Mouse (Mus musculus) intestine, embryonic 15.5 days (tissue): ENCODE measurements at regions not wholly inside any gene's neighbourhood (a gene's known extent, or its start where the extent isn't known, plus 50 kb on each side); places are given as distances from the start of the nearest gene placed in this dataset.

ENCODE experiments used
- ATAC-seq: fragments of 200-750 bp; cut with Nextera tagmentation; 2 replicates; pipeline ENCODE4 v1.8.0; 2017; ENCODE audit warnings: moderate TSS enrichment, moderate library complexity
- H3K27ac ChIP-seq: fragments of 300-500 bp; sonication (generic); 2 replicates; pipeline ENCODE4 v1.5.1; 2015; ENCODE audit warnings: mild to moderate bottlenecking, inconsistent platforms
- H3K27me3 ChIP-seq: fragments of 300-500 bp; sonication (generic); replicated peaks from 2 replicates; pipeline ENCODE4 v1.6.1; 2015; ENCODE audit warnings: inconsistent platforms
- H3K36me3 ChIP-seq: fragments of 300-500 bp; sonication (generic); 2 replicates; pipeline ENCODE4 v1.6.1; 2015; ENCODE audit warnings: inconsistent platforms
- H3K4me1 ChIP-seq: fragments of 300-500 bp; sonication (generic); replicated peaks from 2 replicates; pipeline ENCODE4 v1.6.1; 2015; ENCODE audit warnings: inconsistent platforms
- H3K4me2 ChIP-seq: fragments of 300-500 bp; sonication (generic); replicated peaks from 2 replicates; pipeline ENCODE4 v1.6.1; 2015; ENCODE audit warnings: mild to moderate bottlenecking, inconsistent platforms
- H3K4me3 ChIP-seq: fragments of 300-500 bp; sonication (generic); replicated peaks from 2 replicates; pipeline ENCODE4 v1.5.1; 2015; ENCODE audit warnings: inconsistent platforms
- H3K9ac ChIP-seq: fragments of 300-500 bp; sonication (generic); 2 replicates; pipeline ENCODE4 v1.6.1; 2015; ENCODE audit warnings: inconsistent platforms
- H3K9me3 ChIP-seq: fragments of 300-500 bp; sonication (generic); 2 replicates; pipeline ENCODE4 v1.6.1; 2016; ENCODE audit warnings: inconsistent platforms
- WGBS: fragments of 180-500 bp; shearing (Covaris S2); methylation state at CpG from one replicate; pipeline ENCODE4 v1.1.7; 2015; 5-methylcytosine and 5-hydroxymethylcytosine counted together

DNA sequence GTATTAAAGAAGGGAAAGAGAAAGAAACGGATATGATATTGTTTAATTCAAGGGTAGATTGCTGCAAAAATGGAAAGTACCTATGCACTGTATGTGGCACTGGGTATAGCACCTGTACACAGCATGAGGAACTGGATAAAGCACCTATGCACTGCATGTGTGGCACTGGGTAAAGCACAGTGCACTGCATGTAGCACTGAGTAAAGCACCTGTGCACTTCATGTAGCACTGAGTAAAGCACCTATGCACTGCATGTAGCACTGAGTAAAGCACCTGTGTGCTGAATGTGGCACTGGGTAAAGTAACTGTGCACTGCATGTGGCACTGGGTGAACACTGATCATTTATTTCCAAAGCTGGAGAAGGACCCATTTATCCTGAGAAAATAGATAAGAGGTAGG lies 280.2 kb upstream of the Fam49a start:
- H3K36me3 ChIP-seq, result no peaks in the 10 kb centered on the region
- 82% methylated on average over 1 of the region's 1 CpGs for WGBS
- H3K9ac ChIP-seq, result no peak overlapping the region
- no peak overlapping the region for H3K4me3 ChIP-seq
- H3K27me3 ChIP-seq, result no peaks in the 10 kb centered on the region
- H3K4me1 ChIP-seq, result no peaks in the 10 kb centered on the region
- H3K4me2 ChIP-seq, result no peak overlapping the region
- H3K9me3 ChIP-seq, result no peaks in the 10 kb centered on the region
- no peak overlapping the region for H3K27ac ChIP-seq
- ATAC-seq, result no peak

DNA sequence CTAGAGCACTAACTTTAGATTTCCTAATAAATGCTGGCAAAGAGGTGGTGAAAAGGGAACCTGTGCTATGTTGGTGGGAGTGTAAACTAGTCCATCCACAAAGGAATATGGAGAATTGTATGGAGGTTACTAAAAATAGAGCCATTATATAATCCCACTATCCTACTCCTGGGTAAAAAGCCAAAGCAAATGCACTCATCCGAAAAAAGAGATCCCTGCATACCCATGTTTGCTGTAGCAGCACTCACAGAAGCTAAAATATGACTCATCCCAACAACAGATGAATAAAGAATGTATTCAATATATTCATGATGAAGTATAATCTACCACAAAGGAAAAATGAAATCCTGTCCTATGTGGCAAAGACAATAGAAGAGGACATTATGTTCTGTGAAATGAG lies 268.4 kb upstream of the Fam49a start:
- ATAC-seq, result no peak
- H3K4me1 ChIP-seq, result no peaks in the 10 kb centered on the region
- WGBS, result 76% methylated on average over 1 of the region's 1 CpGs

DNA sequence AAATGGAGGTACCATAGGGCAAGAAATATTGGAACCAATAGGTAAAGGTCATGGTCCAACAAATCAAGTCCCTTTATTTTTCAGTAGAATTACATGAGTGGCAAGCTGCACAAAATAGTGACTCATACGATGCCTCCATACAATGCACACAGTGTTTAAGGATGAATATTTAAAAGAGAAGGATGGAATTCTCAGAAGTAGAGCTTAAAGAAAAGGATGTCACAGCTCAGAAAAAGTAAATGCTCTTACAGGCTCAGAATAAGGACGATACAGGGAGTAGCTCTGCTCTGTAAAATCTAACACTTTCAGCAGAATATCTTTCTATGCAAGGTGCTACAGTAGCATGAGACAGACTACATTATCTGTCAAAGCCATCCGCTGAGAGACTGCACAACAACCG lies 262.7 kb upstream of the Fam49a start:
- no peak overlapping the region for H3K27ac ChIP-seq
- no peaks in the 10 kb centered on the region for H3K36me3 ChIP-seq
- no peak for ATAC-seq
- H3K4me3 ChIP-seq, result no peak overlapping the region
- no peaks in the 10 kb centered on the region for H3K4me1 ChIP-seq
- H3K9ac ChIP-seq, result no peak overlapping the region
- WGBS, result 84% methylated on average over 4 of the region's 4 CpGs
- no peaks in the 10 kb centered on the region for H3K27me3 ChIP-seq
- H3K9me3 ChIP-seq, result no peaks in the 10 kb centered on the region
- H3K4me2 ChIP-seq, result no peak overlapping the region

More for the DNA sequence above, 268.4 kb upstream of the Fam49a start:
- Histone ChIP-seq H3K4me2 (no peak overlapping the region), H3K36me3 (no peaks in the 10 kb centered on the region), H3K9me3 (no peaks in the 10 kb centered on the region), H3K27ac (no peak overlapping the region), H3K4me3 (no peak overlapping the region), H3K9ac (no peak overlapping the region), H3K27me3 (no peaks in the 10 kb centered on the region)

DNA sequence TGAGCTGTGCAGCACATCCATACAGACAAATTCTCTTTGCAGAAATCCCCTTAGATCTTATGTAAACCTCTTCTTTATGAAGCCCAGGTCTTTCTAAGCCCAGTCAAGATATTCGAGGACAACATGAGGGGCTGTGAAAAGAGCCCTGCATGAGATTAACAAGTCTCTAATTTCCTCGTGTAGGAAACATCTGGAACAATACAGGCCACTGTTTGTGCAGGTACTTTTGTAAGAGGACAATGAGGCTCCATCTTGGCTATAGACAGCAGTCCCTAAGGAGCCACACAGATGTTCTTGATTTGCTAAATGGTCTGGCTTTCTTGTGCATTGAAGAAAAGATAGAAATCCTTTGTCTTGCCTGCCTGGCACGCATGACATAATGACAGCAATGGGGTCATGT lies 259.5 kb upstream of the Fam49a start:
- WGBS, result 54% methylated on average over 3 of the region's 3 CpGs
- no peak for ATAC-seq
- no peak overlapping the region for H3K4me2 ChIP-seq
- H3K9me3 ChIP-seq, result no peaks in the 10 kb centered on the region
- no peak overlapping the region for H3K4me3 ChIP-seq
- H3K9ac ChIP-seq, result no peak overlapping the region
- no peaks in the 10 kb centered on the region for H3K4me1 ChIP-seq
- H3K27me3 ChIP-seq, result no peaks in the 10 kb centered on the region
- H3K36me3 ChIP-seq, result no peaks in the 10 kb centered on the region
- H3K27ac ChIP-seq, result no peak overlapping the region

DNA sequence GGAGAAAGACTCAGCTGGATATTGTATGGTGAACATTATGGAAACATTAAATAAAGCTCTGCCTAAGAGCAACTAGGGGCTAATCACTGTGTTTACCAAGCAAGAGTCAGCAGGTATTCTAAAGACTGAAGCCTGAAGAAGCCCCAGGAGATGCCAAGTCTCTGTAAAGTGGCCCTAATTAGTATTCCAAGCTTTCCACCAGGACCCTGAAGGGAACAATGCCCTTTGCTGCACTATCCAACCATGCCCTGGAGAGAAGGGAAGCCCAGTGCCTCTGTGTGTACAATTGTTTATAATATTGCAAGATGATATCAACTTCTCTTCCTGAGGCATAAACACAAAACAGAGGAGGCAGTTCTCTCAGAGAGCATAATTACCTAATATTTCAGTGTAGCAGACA lies 251.3 kb upstream of the Fam49a start:
- H3K27me3 ChIP-seq, result no peaks in the 10 kb centered on the region
- no peaks in the 10 kb centered on the region for H3K9me3 ChIP-seq
- H3K27ac ChIP-seq, result no peak overlapping the region
- no peak overlapping the region for H3K4me2 ChIP-seq
- no peak overlapping the region for H3K9ac ChIP-seq
- no peaks in the 10 kb centered on the region for H3K4me1 ChIP-seq
- no peaks in the 10 kb centered on the region for H3K36me3 ChIP-seq
- H3K4me3 ChIP-seq, result no peak overlapping the region
- no peak for ATAC-seq

DNA sequence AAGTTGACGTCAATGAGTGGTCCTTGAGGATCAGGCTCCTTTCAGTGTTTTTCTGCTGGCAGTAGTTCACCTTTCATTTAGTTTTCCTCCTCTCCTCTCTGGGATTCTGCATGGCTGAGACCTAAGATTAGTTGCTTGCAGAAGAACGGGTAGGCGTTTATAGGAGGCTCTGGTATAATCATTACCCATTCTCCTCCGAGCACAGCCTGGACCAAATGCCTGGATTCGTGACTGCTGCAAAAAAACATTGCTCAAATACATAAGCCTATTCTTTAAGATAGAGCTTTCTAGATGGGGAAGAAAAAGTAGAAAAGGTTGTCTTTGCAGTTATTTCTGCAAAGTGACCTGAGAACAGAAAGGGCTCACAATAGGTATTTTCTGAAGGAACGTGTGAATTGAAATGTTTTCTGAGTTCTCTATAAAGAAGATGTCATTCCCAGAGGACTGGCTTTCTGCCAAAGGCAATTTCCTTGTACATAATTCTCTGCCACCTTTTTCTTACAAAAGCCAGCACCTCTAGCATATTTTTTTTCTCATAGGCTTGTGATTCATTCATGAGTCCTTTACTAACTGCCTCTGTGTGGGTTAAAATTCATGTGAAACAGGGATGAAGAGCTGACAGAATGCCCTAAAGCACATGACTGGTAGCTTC lies 238.0 kb upstream of the Fam49a start:
- Histone ChIP-seq H3K4me1 (no peaks in the 10 kb centered on the region), H3K4me3 (no peak overlapping the region), H3K27me3 (no peaks in the 10 kb centered on the region), H3K4me2 (no peak overlapping the region), H3K27ac (no peak overlapping the region), H3K9me3 (no peaks in the 10 kb centered on the region), H3K36me3 (no peaks in the 10 kb centered on the region), H3K9ac (no peak overlapping the region)
- no peak for ATAC-seq
- 74% methylated on average over 6 of the region's 6 CpGs for WGBS

DNA sequence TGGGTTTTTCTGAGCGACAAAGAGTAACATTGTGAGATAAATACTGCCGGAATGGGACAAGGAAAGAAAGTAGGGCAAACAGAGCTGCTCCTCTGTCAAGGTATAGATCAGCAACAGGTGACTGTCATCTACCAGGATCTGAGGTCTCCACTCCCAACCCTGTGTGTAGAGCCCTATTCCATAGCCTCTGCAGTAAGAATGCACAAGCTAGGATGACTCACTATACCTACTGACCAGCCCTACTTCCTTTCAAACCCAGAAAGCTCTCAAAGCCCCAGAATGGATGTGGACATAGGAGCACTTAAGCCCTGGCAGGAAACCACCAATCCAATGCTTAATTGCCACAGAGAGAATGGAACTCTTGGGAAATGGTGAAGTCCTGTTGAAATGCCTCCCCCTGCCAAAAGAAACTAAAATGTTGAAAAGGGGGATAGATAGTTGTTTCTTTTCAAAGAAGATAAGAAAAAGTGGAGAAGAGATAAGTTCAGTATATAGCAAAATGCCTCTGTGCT lies 231.8 kb upstream of the Fam49a start:
- H3K27me3 ChIP-seq, result no peaks in the 10 kb centered on the region
- WGBS, result 69% methylated on average over 2 of the region's 2 CpGs
- no peak overlapping the region for H3K27ac ChIP-seq
- no peaks in the 10 kb centered on the region for H3K36me3 ChIP-seq
- H3K4me2 ChIP-seq, result no peak overlapping the region
- ATAC-seq, result no peak
- no peak overlapping the region for H3K4me3 ChIP-seq
- no peaks in the 10 kb centered on the region for H3K9me3 ChIP-seq
- no peak overlapping the region for H3K9ac ChIP-seq
- no peaks in the 10 kb centered on the region for H3K4me1 ChIP-seq

DNA sequence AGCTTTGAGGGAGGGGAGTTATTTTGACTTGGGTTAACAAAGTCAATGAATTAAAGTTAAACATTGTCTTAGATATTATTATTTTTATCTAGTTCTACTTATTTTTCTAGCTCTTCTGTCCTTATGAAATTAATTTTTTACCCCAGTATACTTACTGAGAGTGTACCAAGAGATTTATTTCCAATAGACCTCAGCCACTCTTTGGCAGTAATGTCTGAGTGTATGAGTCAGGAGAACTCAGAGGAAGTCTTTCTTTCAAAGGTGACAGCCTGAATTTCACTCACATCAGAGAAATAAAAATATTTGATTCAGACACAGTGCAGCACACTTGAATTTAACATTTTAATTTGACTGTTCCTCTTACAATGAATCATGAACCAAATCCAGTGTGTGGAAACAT lies 227.4 kb upstream of the Fam49a start:
- ATAC-seq, result no peak
- no peaks in the 10 kb centered on the region for H3K27me3 ChIP-seq
- no peak overlapping the region for H3K4me3 ChIP-seq
- H3K9me3 ChIP-seq, result no peaks in the 10 kb centered on the region
- H3K36me3 ChIP-seq, result no peaks in the 10 kb centered on the region
- no peak overlapping the region for H3K9ac ChIP-seq
- H3K27ac ChIP-seq, result no peak overlapping the region
- H3K4me2 ChIP-seq, result no peak overlapping the region
- H3K4me1 ChIP-seq, result no peaks in the 10 kb centered on the region

DNA sequence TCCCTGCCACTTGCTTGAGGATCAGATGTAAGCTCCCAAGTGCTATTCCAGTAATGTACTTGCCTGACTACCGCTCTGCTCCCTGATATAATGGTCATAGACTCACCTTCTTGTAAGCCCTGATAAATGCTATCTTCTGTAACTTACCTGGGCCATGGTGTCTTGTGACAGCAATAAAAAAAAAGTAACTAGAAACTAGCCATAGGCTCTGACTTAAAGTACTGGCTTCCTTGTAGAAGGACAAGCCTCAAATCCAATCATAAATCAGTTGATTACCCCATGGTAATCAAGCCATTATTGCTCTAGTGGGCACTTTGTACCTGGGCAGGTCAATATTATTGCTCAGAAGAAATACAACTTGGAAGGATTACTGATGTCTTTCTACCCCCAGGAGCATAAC lies 222.7 kb upstream of the Fam49a start:
- H3K4me1 ChIP-seq, result no peaks in the 10 kb centered on the region
- H3K36me3 ChIP-seq, result no peaks in the 10 kb centered on the region
- ATAC-seq, result peak; percentile 90
- no peak overlapping the region for H3K4me3 ChIP-seq
- H3K4me2 ChIP-seq, result no peak overlapping the region
- no peaks in the 10 kb centered on the region for H3K9me3 ChIP-seq
- H3K9ac ChIP-seq, result no peak overlapping the region
- no peaks in the 10 kb centered on the region for H3K27me3 ChIP-seq
- H3K27ac ChIP-seq, result 0 out of 2 replicates have a peak overlapping the region, but pooled peaks have one; percentile 17
- 71% methylated on average over 1 of the region's 1 CpGs for WGBS

DNA sequence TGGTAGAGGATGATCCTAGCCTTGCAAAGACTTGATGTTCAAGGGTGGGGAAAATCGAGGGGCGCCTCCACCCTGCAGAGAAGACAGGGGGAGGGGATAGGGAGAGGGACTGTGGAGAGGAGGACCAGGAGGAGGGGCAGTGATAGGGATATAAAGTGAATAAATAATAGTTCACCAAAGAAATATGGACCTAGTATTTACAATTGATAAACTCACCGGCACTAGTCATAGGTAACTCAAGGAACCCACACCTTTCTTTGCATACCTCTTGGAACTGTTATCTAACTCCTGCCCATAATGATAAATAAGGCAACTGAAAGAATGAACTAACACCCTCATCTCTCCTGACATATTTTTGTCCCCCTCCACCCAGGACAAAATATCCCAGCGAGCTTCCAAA lies 199.7 kb upstream of the Fam49a start:
- no peak overlapping the region for H3K9ac ChIP-seq
- no peak overlapping the region for H3K4me3 ChIP-seq
- no peaks in the 10 kb centered on the region for H3K36me3 ChIP-seq
- H3K9me3 ChIP-seq, result no peaks in the 10 kb centered on the region
- ATAC-seq, result no peak
- no peaks in the 10 kb centered on the region for H3K4me1 ChIP-seq
- no peak overlapping the region for H3K4me2 ChIP-seq
- WGBS, result 80% methylated on average over 4 of the region's 4 CpGs
- H3K27ac ChIP-seq, result no peak overlapping the region
- no peaks in the 10 kb centered on the region for H3K27me3 ChIP-seq

DNA sequence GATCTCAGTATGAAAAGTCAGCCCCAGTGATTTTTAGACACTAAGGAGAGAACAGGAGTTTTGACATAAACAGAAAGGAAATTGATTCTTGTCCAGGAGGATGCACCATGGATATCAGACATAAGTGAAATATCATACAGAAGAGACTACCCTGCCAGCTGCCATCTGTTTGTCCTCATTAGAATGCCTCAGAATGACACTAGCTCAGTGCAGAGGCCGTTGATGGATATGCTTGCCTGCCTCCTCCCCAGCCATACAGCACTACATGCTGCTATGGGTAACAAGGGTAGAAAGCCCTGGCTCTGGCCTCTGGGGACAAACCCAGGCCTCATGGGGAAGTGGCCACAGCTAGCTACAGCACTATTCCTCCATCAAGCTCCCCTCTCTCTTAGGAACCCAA lies 198.0 kb upstream of the Fam49a start:
- Histone ChIP-seq H3K4me1 (no peaks in the 10 kb centered on the region), H3K4me2 (no peak overlapping the region), H3K4me3 (no peak overlapping the region), H3K27ac (no peak overlapping the region), H3K36me3 (no peaks in the 10 kb centered on the region), H3K27me3 (no peaks in the 10 kb centered on the region), H3K9me3 (no peaks in the 10 kb centered on the region), H3K9ac (no peak overlapping the region)
- 74% methylated on average over 1 of the region's 1 CpGs for WGBS
- no peak for ATAC-seq

DNA sequence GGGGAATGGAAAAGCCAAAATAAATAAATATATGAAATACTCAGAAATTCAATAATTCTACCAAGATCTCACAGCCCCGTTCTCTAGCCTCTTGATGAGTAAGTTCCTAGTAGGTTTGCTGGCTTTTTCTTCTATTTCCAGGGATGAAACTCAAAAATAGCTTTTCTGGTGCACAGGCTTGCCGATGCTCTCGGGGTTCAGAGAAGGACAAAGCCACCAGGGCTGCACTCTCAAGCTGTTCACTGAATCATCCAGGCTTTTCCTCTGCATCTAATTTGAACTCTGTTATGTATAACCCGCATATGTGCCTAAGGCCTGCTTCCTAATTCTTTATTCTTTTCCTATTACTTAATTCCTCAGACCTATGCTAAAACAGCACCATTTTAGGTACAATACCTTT lies 197.5 kb upstream of the Fam49a start:
- H3K9ac ChIP-seq, result no peak overlapping the region
- WGBS, result 90% methylated on average over 4 of the region's 4 CpGs
- H3K36me3 ChIP-seq, result no peaks in the 10 kb centered on the region
- H3K4me3 ChIP-seq, result no peak overlapping the region
- H3K27me3 ChIP-seq, result no peaks in the 10 kb centered on the region
- H3K9me3 ChIP-seq, result no peaks in the 10 kb centered on the region
- H3K4me2 ChIP-seq, result no peak overlapping the region
- ATAC-seq, result no peak
- no peaks in the 10 kb centered on the region for H3K4me1 ChIP-seq
- H3K27ac ChIP-seq, result no peak overlapping the region

DNA sequence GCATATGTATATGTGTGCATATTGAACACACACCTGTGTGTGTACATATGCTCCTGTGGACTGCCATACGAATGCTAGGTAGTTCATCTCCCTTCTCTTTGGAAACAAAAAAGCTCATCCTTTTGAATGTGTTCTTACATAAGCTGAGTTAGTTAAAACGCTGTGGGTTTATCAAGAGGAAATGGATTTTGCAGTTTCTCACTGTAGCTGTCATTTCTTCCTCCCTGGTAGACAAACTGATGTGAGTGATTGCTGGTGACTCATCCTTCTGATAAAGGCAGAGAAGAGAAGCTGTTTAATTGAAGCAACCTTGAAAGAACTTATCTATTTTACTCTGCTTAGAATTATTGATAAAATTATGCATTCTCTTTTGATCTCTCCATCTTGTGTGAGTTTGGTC lies 173.6 kb upstream of the Fam49a start:
- Histone ChIP-seq H3K4me2 (no peak overlapping the region), H3K27ac (no peak overlapping the region), H3K4me3 (no peak overlapping the region), H3K9ac (no peak overlapping the region), H3K4me1 (no peaks in the 10 kb centered on the region), H3K36me3 (no peaks in the 10 kb centered on the region), H3K27me3 (no peaks in the 10 kb centered on the region), H3K9me3 (no peaks in the 10 kb centered on the region)
- 70% methylated on average over 2 of the region's 2 CpGs for WGBS
- ATAC-seq, result no peak
